Mouse (Mus musculus): ENCODE measurements at regions not wholly inside any gene's neighbourhood (a gene's known extent, or its start where the extent isn't known, plus 50 kb on each side); places are given as distances from the start of the nearest gene placed in this dataset.
"Not testable (repeated sequence)": the region's sequence is repeated elsewhere in the genome, so short reads cannot be mapped to it uniquely, and the experiment has no call there.

- Histone ChIP-seq H3K36me3 (ENCODE audit: insufficient read depth, low read length) (no peaks in the 10 kb centered on the region), H3K9ac (ENCODE audit: low read depth, low read length) (no peak overlapping the region), H3K27ac (no peak overlapping the region), H3K4me2 (ENCODE audit: low read length) (peak overlapping the region; percentile 43), H3K9me3 (replicated peaks; ENCODE audit: low read length) (no peaks in the 10 kb centered on the region), H3K4me1 (replicated peaks; ENCODE audit: insufficient read depth, low read length) (no peaks in the 10 kb centered on the region), H3K27me3 (ENCODE audit: insufficient read depth, low read length) (no peaks in the 10 kb centered on the region), H3K4me3 (replicated peaks; ENCODE audit: low read depth, low read length) (no peak overlapping the region)
- WGBS = 25% methylated on average over 9 of the region's 11 CpGs
- no peak for TF ChIP-seq CTCF (IDR thresholded peaks at IDR 0.05; ENCODE audit: low read depth)
- ATAC-seq (replicated peaks; ENCODE audit: low FRiP score, low read depth) = peak; percentile 36; the same call in 1 of the 2 replicates
- DNase-seq (ENCODE audit: low spot score) = peak; percentile 55
Measured at GRCm38 (mm10) chr16:55758707-55759067, 80.0 kb downstream of the Nfkbiz start.

- H3K27me3 ChIP-seq (ENCODE audit: insufficient read depth, low read length) = no peaks in the 10 kb centered on the region
- no peaks in the 10 kb centered on the region for H3K36me3 ChIP-seq (ENCODE audit: insufficient read depth, low read length)
- no peak overlapping the region for H3K4me3 ChIP-seq (replicated peaks; ENCODE audit: low read depth, low read length)
- H3K9me3 ChIP-seq (replicated peaks; ENCODE audit: low read length) = no peaks in the 10 kb centered on the region
- TF ChIP-seq CTCF (IDR thresholded peaks at IDR 0.05; ENCODE audit: low read depth) = no peak
- peak; percentile 67 for DNase-seq (ENCODE audit: low spot score)
- peak; percentile 83 for ATAC-seq (replicated peaks; ENCODE audit: low FRiP score, low read depth)
- H3K4me2 ChIP-seq (ENCODE audit: low read length) = peak overlapping the region; percentile 43
- H3K27ac ChIP-seq = no peak overlapping the region
- H3K9ac ChIP-seq (ENCODE audit: low read depth, low read length) = no peak overlapping the region
- no peaks in the 10 kb centered on the region for H3K4me1 ChIP-seq (replicated peaks; ENCODE audit: insufficient read depth, low read length)
- 14% methylated on average over 5 of the region's 5 CpGs for WGBS
Measured at GRCm38 (mm10) chr16:55757952-55758706, 80.6 kb downstream of the Nfkbiz start.

- not testable (repeated sequence) for H3K4me3 ChIP-seq (replicated peaks; ENCODE audit: low read depth, low read length); H3K27me3 ChIP-seq (ENCODE audit: insufficient read depth, low read length); DNase-seq (ENCODE audit: low spot score); H3K36me3 ChIP-seq (ENCODE audit: insufficient read depth, low read length); ATAC-seq (replicated peaks; ENCODE audit: low FRiP score, low read depth); H3K4me2 ChIP-seq (ENCODE audit: low read length); H3K9ac ChIP-seq (ENCODE audit: low read depth, low read length); H3K9me3 ChIP-seq (replicated peaks; ENCODE audit: low read length); H3K27ac ChIP-seq; H3K4me1 ChIP-seq (replicated peaks; ENCODE audit: insufficient read depth, low read length)
- 90% methylated on average over 3 of the region's 3 CpGs for WGBS
Measured at GRCm38 (mm10) chr16:55757422-55757815, 81.3 kb downstream of the Nfkbiz start.

GRCm38 (mm10) chr16:55756764-55757421, 81.8 kb downstream of the Nfkbiz start:
- Histone ChIP-seq H3K27me3 (ENCODE audit: insufficient read depth, low read length) (no peaks in the 10 kb centered on the region), H3K4me1 (replicated peaks; ENCODE audit: insufficient read depth, low read length) (no peaks in the 10 kb centered on the region), H3K9ac (ENCODE audit: low read depth, low read length) (no peak overlapping the region), H3K9me3 (replicated peaks; ENCODE audit: low read length) (no peaks in the 10 kb centered on the region), H3K36me3 (ENCODE audit: insufficient read depth, low read length) (no peaks in the 10 kb centered on the region), H3K4me3 (replicated peaks; ENCODE audit: low read depth, low read length) (no peak overlapping the region), H3K4me2 (ENCODE audit: low read length) (no peak overlapping the region), H3K27ac (no peak overlapping the region)
- no peak for DNase-seq (ENCODE audit: low spot score)
- no peak for TF ChIP-seq CTCF (IDR thresholded peaks at IDR 0.05; ENCODE audit: low read depth)
- WGBS = 93% methylated on average over 15 of the region's 15 CpGs
- ATAC-seq (replicated peaks; ENCODE audit: low FRiP score, low read depth) = no peak

- no peak overlapping the region for H3K27ac ChIP-seq
- ATAC-seq (replicated peaks; ENCODE audit: low FRiP score, low read depth) = no peak
Measured at GRCm38 (mm10) chr16:55755309-55755832, 83.3 kb downstream of the Nfkbiz start.

GRCm38 (mm10) chr16:55754092-55754763, 84.5 kb downstream of the Nfkbiz start:
- no peak for ATAC-seq (replicated peaks; ENCODE audit: low FRiP score, low read depth)
- no peaks in the 10 kb centered on the region for H3K36me3 ChIP-seq (ENCODE audit: insufficient read depth, low read length)
- no peaks in the 10 kb centered on the region for H3K27me3 ChIP-seq (ENCODE audit: insufficient read depth, low read length)
- TF ChIP-seq CTCF (IDR thresholded peaks at IDR 0.05; ENCODE audit: low read depth) = no peak
- no peaks in the 10 kb centered on the region for H3K9me3 ChIP-seq (replicated peaks; ENCODE audit: low read length)
- 89% methylated on average over 14 of the region's 14 CpGs for WGBS
- no peaks in the 10 kb centered on the region for H3K4me1 ChIP-seq (replicated peaks; ENCODE audit: insufficient read depth, low read length)
- H3K4me3 ChIP-seq (replicated peaks; ENCODE audit: low read depth, low read length) = no peak overlapping the region
- no peak for DNase-seq (ENCODE audit: low spot score)
- H3K4me2 ChIP-seq (ENCODE audit: low read length) = no peak overlapping the region
- H3K9ac ChIP-seq (ENCODE audit: low read depth, low read length) = no peak overlapping the region
- H3K27ac ChIP-seq = no peak overlapping the region

More at GRCm38 (mm10) chr16:55755309-55755832, 83.3 kb downstream of the Nfkbiz start:
- Histone ChIP-seq H3K27me3 (ENCODE audit: insufficient read depth, low read length) (no peaks in the 10 kb centered on the region), H3K4me2 (ENCODE audit: low read length) (no peak overlapping the region), H3K9me3 (replicated peaks; ENCODE audit: low read length) (no peaks in the 10 kb centered on the region), H3K9ac (ENCODE audit: low read depth, low read length) (no peak overlapping the region), H3K4me3 (replicated peaks; ENCODE audit: low read depth, low read length) (no peak overlapping the region), H3K36me3 (ENCODE audit: insufficient read depth, low read length) (no peaks in the 10 kb centered on the region), H3K4me1 (replicated peaks; ENCODE audit: insufficient read depth, low read length) (no peaks in the 10 kb centered on the region)
- TF ChIP-seq CTCF (IDR thresholded peaks at IDR 0.05; ENCODE audit: low read depth) = no peak
- no peak for DNase-seq (ENCODE audit: low spot score)
- WGBS = 65% methylated on average over 6 of the region's 6 CpGs
